Mouse (Mus musculus) heart, embryonic 13.5 days (tissue): ENCODE results near the gene Gm8947. TPM values are rescaled to one million over a fixed set of nuclear protein-coding genes. Genes with fewer than 3 reads are reported as not detected.
"Not testable (repeated sequence)": the region's sequence is repeated elsewhere in the genome, so short reads cannot be mapped to it uniquely, and the experiment has no call there.

ENCODE experiments used
- ATAC-seq: fragments of 200-750 bp; cut with Nextera tagmentation; 2 replicates; pipeline ENCODE4 v1.8.0; 2017; ENCODE audit warnings: moderate TSS enrichment; ENCODE audit not compliant: insufficient number of reproducible peaks, low FRiP score, low TSS enrichment; ENCODE audit errors: extremely low read depth
- H3K27ac ChIP-seq: fragments of 300-500 bp; sonication (generic); replicated peaks from 2 replicates; pipeline ENCODE4 v1.5.1; 2015; ENCODE audit warnings: moderate library complexity, mild to moderate bottlenecking, inconsistent platforms
- H3K27me3 ChIP-seq: fragments of 300-500 bp; sonication (generic); replicated peaks from 2 replicates; pipeline ENCODE4 v1.6.1; 2015; ENCODE audit warnings: mild to moderate bottlenecking, inconsistent platforms
- H3K36me3 ChIP-seq: fragments of 300-500 bp; sonication (generic); 2 replicates; pipeline ENCODE4 v1.6.1; 2015; ENCODE audit warnings: mild to moderate bottlenecking, inconsistent platforms
- H3K4me1 ChIP-seq: fragments of 300-500 bp; sonication (generic); 2 replicates; pipeline ENCODE4 v1.6.1; 2015; ENCODE audit warnings: inconsistent platforms
- H3K4me2 ChIP-seq: fragments of 300-500 bp; sonication (generic); 2 replicates; pipeline ENCODE4 v1.6.1; 2015; ENCODE audit warnings: inconsistent platforms, mild to moderate bottlenecking, moderate library complexity
- H3K4me3 ChIP-seq: fragments of 300-500 bp; sonication (generic); 2 replicates; pipeline ENCODE4 v1.5.1; 2015; ENCODE audit warnings: moderate library complexity, mild to moderate bottlenecking, inconsistent platforms
- H3K9ac ChIP-seq: fragments of 300-500 bp; sonication (generic); 2 replicates; pipeline ENCODE4 v1.6.1; 2015; ENCODE audit warnings: inconsistent platforms, mild to moderate bottlenecking, moderate library complexity
- H3K9me3 ChIP-seq: fragments of 300-500 bp; sonication (generic); 2 replicates; pipeline ENCODE4 v1.6.1; 2016; ENCODE audit warnings: inconsistent platforms
- WGBS: fragments of 180-500 bp; shearing (Covaris S2); methylation state at CpG from one replicate; pipeline ENCODE4 v1.1.7; 2015; ENCODE audit warnings: mixed read lengths; 5-methylcytosine and 5-hydroxymethylcytosine counted together
- polyA plus RNA-seq: library from polyadenylated mRNA; unstranded; fragments of >200 nt; fragmentation: Nextera tagmentation; extraction: Ambion mirVana; gene quantifications from 2 replicates; pipeline ENCODE4 v1.2.1, GENCODE M21; 2015

Gm8947 gene
- polyA plus RNA-seq, 1 experiment from 2014 or later = 0.37 TPM

- H3K27ac ChIP-seq = no peak overlapping the region
- no peak overlapping the region for H3K4me3 ChIP-seq
- H3K9ac ChIP-seq = no peak overlapping the region
- H3K36me3 ChIP-seq = no peaks in the 10 kb centered on the region
- H3K9me3 ChIP-seq = no peaks in the 10 kb centered on the region
- H3K27me3 ChIP-seq = no peaks in the 10 kb centered on the region
- H3K4me2 ChIP-seq = no peak overlapping the region
- WGBS = 93% methylated on average over 2 of the region's 2 CpGs
- no peak for ATAC-seq
- peaks cover 22% of the 10 kb centered on the region for H3K4me1 ChIP-seq
Observed at GRCm38 (mm10) chr1:151158857-151159510, 33.2 kb upstream of the Gm8947 start.

GRCm38 (mm10) chr1:151166031-151166430 lies 26.1 kb upstream of the Gm8947 start:
- Histone ChIP-seq H3K4me3 (no peak overlapping the region), H3K36me3 (no peaks in the 10 kb centered on the region), H3K4me1 (peaks cover 9% of the 10 kb centered on the region), H3K27ac (no peak overlapping the region), H3K9me3 (no peaks in the 10 kb centered on the region), H3K27me3 (no peaks in the 10 kb centered on the region), H3K9ac (no peak overlapping the region), H3K4me2 (no peak overlapping the region)
- no peak for ATAC-seq
- WGBS = 44% methylated on average over 8 of the region's 8 CpGs

- ATAC-seq = no peak
- Histone ChIP-seq H3K27ac (no peak overlapping the region), H3K9ac (no peak overlapping the region), H3K4me1 (peaks cover 9% of the 10 kb centered on the region), H3K4me2 (no peak overlapping the region), H3K36me3 (no peaks in the 10 kb centered on the region), H3K4me3 (no peak overlapping the region), H3K9me3 (no peaks in the 10 kb centered on the region), H3K27me3 (no peaks in the 10 kb centered on the region)
- WGBS = 56% methylated on average over 12 of the region's 12 CpGs
Observed at GRCm38 (mm10) chr1:151167297-151168047, 24.7 kb upstream of the Gm8947 start.

- Histone ChIP-seq H3K36me3 (no peaks in the 10 kb centered on the region), H3K9me3 (no peaks in the 10 kb centered on the region), H3K4me3 (no peak overlapping the region), H3K27me3 (no peaks in the 10 kb centered on the region), H3K9ac (no peak overlapping the region), H3K4me1 (peaks cover 9% of the 10 kb centered on the region), H3K4me2 (no peak overlapping the region), H3K27ac (no peak overlapping the region)
- 61% methylated on average over 3 of the region's 3 CpGs for WGBS
- ATAC-seq = no peak
Observed at GRCm38 (mm10) chr1:151168637-151169036, 23.5 kb upstream of the Gm8947 start.

- Histone ChIP-seq H3K27ac (no peak overlapping the region), H3K4me1 (peaks cover 8% of the 10 kb centered on the region), H3K4me2 (no peak overlapping the region), H3K27me3 (no peaks in the 10 kb centered on the region), H3K4me3 (no peak overlapping the region), H3K36me3 (no peaks in the 10 kb centered on the region), H3K9me3 (no peaks in the 10 kb centered on the region), H3K9ac (no peak overlapping the region)
- 63% methylated on average over 2 of the region's 2 CpGs for WGBS
- ATAC-seq = no peak
Observed at GRCm38 (mm10) chr1:151171572-151172461, 20.4 kb upstream of the Gm8947 start.

GRCm38 (mm10) chr1:151177030-151177936 lies 14.9 kb upstream of the Gm8947 start:
- Histone ChIP-seq H3K27ac (peak overlapping the region; percentile 48; the same call in 1 of the 2 replicates), H3K36me3 (no peaks in the 10 kb centered on the region), H3K4me3 (peak overlapping the region; percentile 35), H3K4me1 (peaks cover 20% of the 10 kb centered on the region), H3K9me3 (no peaks in the 10 kb centered on the region), H3K4me2 (peak overlapping the region; percentile 60), H3K27me3 (no peaks in the 10 kb centered on the region), H3K9ac (peak overlapping the region; percentile 33; the same call in 1 of the 2 replicates)
- 9% methylated on average over 10 of the region's 10 CpGs for WGBS
- ATAC-seq = peak; percentile 65

GRCm38 (mm10) chr1:151177937-151178271 lies 14.3 kb upstream of the Gm8947 start:
- H3K4me1 ChIP-seq = peaks cover 20% of the 10 kb centered on the region
- no peaks in the 10 kb centered on the region for H3K27me3 ChIP-seq
- peak overlapping the region; percentile 35 for H3K4me3 ChIP-seq
- 0 out of 2 replicates have a peak overlapping the region, but pooled peaks have one; percentile 48 for H3K27ac ChIP-seq
- peak overlapping the region; percentile 60 for H3K4me2 ChIP-seq
- WGBS = 30% methylated on average over 4 of the region's 4 CpGs
- no peaks in the 10 kb centered on the region for H3K36me3 ChIP-seq
- ATAC-seq = no peak
- no peaks in the 10 kb centered on the region for H3K9me3 ChIP-seq
- peak overlapping the region; percentile 33; the same call in 1 of the 2 replicates for H3K9ac ChIP-seq

GRCm38 (mm10) chr1:151178505-151179083 lies 13.6 kb upstream of the Gm8947 start:
- H3K9me3 ChIP-seq = no peaks in the 10 kb centered on the region
- no peak overlapping the region for H3K4me3 ChIP-seq
- H3K27ac ChIP-seq = no peak overlapping the region
- no peak overlapping the region for H3K4me2 ChIP-seq
- no peaks in the 10 kb centered on the region for H3K27me3 ChIP-seq
- H3K4me1 ChIP-seq = peaks cover 20% of the 10 kb centered on the region
- no peak overlapping the region for H3K9ac ChIP-seq
- no peaks in the 10 kb centered on the region for H3K36me3 ChIP-seq
- 65% methylated on average over 2 of the region's 2 CpGs for WGBS
- ATAC-seq = no peak

- no peaks in the 10 kb centered on the region for H3K27me3 ChIP-seq
- WGBS = 81% methylated on average over 2 of the region's 2 CpGs
Observed at GRCm38 (mm10) chr1:151180167-151180566, 12.0 kb upstream of the Gm8947 start.

GRCm38 (mm10) chr1:151182266-151182665 lies 9.9 kb upstream of the Gm8947 start, which contains the start of gene Gm47985:
Gene Gm47985, plus strand, starts transcription at chr1:151182537.
- H3K27ac ChIP-seq, ATAC-seq, H3K4me3 ChIP-seq, H3K9ac ChIP-seq, H3K27me3 ChIP-seq, H3K4me2 ChIP-seq, H3K36me3 ChIP-seq, H3K9me3 ChIP-seq: not testable (repeated sequence)
- H3K4me1 ChIP-seq = peaks cover 12% of the 10 kb centered on the region
- no CpG with 5 or more reads among the region's 7 CpGs for WGBS

More at GRCm38 (mm10) chr1:151180167-151180566, 12.0 kb upstream of the Gm8947 start:
- Histone ChIP-seq H3K4me1 (peaks cover 20% of the 10 kb centered on the region), H3K9ac (no peak overlapping the region), H3K4me2 (no peak overlapping the region), H3K9me3 (no peaks in the 10 kb centered on the region), H3K36me3 (no peaks in the 10 kb centered on the region), H3K4me3 (no peak overlapping the region), H3K27ac (no peak overlapping the region)
- no peak for ATAC-seq
